Mouse (Mus musculus) spleen, postnatal 14 days (tissue): ENCODE results near the gene Smad6.
A peak's percentile ranks its signal among the peaks of the same experiment; 100 is the strongest.

Source experiments
- DNase-seq, 2 experiments: peaks; one replicate each; pipeline ENCODE4 v3.0.0; 2021 to 2022; ENCODE audit warnings: low spot score in 2 of 2

Smad6 gene

DNA sequence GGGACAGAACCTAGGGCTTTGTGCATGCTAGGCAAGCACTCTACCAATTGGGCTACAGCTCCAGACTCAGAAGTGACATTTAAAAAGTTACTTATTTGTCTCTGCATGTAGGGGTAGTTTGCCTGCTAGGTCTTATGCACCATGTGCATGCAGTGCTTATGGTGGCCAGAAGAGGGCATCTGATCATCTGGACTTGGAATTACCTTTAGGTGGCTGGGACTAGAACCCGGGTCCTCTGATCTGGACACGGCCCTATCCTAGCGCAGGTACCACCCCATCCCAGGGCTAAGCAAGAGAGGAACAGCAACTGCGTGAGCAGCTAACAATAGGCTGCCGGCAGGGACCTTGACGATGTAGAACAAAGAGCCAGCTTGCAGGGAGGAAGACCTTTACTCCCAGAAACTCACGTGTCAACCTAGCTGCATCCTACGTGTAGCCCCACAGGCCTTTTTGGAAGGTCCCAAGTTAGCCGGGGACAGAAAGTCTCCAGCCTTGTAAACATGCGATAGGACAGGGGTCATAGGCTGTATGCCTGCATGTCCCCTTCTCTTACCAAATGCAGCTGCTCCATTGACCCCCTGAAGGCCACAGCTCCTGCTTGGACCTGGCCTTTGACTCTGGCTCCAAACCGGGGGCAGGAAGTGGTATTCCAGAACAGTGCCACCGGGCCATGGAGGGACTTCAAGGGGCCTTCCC is 38.8 kb downstream of the Smad6 start:
- DNase-seq, result peak in 1 of 2 experiments; percentile 16

DNA sequence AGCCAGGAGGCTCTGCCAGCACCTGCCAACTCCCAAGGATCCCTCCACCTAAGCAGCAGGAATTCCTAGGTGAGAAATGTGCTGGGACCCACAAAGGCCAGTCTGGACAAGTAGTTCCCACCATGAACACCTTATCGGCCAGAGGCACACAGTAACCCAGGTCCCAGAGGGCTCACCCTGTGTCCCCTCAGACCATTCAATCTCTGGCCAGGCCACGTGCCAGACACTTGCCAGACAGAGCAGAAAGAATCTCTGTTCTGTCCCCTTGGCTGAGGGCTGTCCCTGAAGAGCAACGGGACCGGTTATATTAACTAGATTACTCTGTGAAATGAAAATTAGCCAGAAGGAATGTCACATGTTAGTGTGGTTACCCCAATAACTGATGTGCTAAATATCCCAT is 39.9 kb downstream of the Smad6 start:
- no peak for DNase-seq

DNA sequence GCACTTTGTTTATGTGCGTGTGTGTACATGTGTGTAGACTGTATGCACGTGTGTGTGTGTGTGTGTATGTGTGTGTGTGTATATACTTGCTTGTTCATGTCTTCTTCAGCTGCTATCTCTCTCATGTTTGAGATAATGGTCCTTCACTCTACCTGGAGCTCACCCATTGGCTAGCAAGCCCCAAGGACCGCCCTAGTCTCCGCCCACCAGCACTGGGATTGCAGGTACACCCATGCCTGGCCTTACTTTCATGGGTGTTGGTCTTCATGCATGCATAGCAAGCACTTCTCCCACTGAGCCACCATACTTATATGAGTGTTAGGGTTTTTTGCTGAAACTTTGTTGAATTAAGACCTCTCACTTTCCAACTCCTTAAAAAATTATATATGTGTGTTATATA is 40.5 kb downstream of the Smad6 start:
- DNase-seq, result no peak

DNA sequence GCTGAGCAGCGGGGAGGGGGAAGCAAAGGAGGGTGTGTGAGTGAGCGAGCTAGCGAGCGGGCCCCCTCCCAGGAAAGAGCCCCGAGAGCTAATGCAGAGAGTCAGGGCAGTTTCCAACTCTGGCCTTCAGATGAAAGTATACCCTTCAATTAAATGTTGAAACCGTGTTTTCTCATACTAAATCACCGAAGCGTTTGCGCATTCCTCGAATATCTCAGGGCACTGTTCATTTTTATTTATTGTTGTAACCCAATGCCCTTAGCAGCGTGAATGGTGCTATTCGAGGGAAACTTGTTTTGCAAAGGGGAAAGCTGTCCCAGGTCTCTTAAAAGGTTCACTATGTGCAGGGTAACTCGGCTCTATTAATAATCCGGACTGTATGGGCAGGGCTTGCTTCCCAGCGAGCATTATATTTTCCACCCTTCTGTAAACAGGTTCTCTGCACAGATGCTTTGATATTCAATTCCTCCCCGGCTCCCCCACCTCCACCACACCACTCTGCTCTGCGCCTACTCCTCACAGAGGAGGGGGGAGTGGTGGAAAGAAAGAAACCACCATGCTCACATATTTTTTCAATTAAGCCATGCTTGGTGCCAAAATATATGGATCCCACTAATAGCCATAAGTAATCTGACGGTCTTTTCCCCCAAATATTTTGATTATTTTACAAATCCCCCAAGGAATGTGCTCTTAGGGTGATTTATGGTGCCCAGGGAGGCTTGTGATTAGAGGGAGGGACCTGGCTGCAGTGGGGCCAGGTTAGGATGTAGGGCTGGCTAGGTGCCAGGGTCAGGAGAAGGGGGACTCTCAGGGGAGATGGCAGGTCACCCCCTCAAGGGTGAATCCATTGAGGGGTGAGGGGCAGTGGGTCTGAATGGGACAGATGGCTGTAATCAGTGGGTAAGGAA is 41.4 kb downstream of the Smad6 start:
- no peak for DNase-seq

DNA sequence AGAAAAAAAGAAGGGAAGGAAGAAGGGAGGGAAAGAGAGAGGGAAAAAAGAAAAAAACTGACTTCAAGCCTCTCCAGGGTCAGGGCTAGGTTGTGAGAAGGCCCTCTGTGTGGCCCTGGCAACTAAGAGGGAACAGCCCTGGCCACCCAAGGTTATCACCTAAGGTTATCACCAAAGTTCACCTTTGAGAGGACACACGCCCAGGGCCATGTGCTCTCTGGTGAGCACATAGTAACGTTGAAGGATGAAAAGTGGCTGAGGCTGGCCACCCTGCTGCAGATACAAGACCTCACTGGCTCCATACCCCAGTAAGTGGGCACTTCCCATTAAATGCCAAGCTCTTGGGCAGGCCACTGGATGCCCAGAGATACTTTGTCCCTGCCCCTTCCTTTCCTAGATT is 42.6 kb downstream of the Smad6 start:
- DNase-seq, result no peak

DNA sequence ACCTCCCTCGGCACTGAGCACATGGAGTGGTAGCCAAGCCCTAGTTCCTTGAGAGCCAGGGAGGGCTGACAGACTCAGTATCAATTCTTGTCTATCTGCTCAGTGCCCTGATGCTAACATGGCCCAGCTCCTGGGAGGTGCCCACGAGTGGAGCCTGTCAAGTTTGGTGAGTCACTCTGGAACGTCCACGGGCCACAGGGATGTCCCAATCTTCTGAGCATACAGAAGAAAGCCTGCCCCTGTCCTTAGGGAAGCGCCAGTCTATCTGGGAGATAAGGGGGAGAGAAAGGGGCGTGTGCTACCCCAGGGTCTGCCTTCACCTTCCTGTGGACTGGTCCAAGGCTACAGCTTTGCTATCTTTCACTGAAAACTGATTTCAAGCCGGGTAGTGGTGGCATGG is 43.2 kb downstream of the Smad6 start:
- no peak for DNase-seq

DNA sequence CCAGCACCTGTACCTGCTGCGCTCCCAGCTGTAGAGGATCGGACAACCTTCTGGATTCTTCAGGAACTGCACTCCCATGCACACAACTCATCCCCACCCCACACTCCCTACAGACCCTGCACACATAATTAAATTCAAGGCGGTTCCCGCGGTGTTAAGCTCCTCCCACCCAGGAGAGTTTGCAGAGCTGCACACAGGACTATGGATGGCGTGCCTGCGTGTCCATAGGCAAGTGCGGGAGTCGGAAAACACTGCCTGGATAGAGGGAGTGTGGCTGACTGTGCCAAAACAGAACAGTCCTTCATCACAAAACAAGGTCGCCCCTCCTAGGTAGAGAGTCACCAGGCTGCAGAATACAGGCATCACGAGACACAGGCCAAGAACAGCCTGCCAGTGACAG is 45.9 kb downstream of the Smad6 start:
- no peak for DNase-seq

DNA sequence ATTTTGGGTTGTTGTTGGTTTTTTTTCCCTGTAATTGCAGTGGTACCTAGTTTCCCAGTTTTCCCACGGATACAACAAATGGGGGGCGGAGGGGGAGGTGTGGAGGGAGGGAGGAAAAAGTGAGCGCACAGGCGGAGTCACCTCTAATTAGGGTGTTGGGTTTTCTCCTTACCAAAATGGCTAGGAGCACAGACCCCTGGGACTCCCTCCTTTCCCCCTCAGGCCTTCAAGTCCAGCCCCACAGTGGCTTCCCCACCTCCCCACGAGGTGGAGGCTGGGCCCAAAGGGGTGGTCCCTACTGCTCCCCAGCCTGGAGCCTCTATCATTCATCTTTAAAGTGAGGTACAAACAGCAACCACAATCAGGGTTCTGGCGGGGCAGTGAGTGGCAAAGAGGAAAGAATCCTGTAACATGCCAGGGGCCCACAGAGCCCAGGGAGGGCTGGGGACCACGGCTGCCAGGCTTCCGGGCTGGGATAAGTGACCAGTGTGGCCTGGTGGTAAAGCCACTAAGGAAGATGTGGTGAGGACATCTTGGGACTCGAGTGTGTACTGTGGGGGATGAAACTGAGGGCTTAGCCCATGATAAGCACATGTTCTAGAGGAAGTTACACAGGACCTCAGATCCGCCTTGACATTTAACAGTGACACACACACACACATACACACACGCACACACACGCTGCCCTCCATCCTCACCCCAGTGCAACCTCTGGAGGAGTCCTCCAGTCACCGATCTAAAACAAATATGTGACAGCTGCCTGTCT is 47.4 kb downstream of the Smad6 start:
- no peak for DNase-seq

DNA sequence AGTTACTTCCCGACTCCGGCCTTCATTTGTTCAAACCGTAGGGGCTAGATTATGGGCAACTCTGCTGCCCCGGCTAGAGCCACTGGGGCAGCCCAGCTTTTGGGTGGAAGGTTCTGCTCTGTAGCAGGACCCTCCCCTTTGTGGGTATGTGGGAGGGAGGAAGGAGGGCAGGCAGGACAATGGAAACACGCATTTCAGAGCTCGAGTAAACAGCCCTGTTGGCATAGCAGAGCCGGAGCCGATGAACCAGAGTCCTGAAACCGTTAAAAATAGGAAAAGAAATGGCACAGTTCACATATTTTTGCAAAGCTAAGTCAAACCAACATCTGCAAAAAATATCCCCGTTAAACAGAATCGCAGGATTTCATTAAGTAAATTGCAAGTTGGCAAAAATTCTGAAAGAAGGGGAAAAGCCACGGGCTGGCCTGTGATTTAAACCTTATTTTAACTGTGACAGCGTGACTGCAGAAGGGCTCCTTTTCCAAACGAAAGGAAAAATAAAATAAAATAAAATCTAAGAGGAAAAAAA is 48.1 kb downstream of the Smad6 start:
- no peak for DNase-seq

DNA sequence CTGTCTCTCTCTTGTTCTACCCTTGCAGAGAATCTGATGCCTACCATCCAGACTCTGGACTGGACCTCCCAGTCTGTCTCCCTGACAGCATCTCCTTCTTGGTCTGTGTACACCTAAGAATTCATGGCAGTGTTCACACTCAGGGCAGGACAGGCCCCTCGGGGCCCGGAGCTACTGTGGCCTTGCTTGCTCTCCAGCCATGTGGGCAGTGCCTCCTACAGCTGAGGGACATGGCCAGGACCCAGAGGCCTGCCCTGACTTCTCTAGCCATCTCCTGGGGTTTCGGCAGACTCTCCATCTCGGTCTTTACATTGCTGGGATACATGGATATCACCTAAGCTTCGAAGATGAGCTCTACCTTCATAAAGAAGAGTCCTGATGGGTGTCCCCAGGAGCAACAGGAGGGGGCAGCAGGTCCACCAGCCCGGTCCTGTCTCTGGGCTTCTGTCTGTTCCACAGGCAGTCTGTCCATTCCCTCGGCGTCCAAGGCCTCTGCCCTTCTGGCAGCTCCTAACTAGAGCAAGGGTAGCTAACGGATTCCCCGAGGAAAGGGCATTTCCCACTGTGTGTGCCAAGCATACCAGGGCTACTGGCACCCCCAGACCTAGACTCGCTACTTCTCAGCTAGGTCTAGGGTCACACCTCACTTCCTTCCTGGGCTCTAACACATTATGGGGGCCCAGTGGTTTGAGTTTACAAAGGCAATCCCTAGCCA is 49.1 kb downstream of the Smad6 start:
- no peak for DNase-seq

DNA sequence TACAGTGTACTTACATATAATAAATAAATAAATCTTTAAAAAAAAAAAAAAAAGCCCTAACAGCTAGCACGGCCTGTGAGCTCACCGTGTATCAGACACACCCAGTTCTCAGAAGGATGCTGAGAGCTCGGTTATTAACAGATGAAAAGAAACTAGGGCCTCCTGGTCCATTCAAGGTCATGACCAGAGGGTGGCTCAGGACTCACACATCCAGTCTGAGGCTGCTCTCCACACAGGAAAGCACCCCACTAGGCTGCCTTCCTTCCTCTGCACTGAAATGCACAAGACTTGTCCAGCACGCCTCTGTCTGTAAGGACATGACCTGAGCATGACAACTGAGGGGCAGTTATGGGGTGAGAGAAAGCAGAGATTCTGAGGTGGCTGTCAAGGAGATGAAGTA is 50.3 kb downstream of the Smad6 start:
- DNase-seq, result no peak

DNA sequence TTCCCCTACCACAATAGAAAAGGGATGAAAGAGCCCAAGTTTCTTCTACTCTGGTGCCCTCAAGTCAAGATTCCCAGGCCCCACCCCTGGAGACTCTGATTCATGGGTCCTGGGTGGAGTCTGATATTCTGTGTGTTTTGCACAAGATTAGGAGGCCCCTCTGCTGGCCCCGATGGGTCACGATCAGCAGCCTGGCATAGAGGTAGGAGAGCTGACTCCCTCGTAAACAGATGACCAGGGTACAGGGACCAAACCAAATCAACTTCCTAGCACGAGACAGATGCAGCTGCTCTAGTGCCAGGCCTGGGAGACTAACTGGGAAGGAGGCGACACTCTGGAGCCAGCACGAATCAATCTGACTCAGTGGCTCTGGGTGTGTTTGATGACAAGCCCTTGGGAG is 51.0 kb downstream of the Smad6 start:
- no peak for DNase-seq

DNA sequence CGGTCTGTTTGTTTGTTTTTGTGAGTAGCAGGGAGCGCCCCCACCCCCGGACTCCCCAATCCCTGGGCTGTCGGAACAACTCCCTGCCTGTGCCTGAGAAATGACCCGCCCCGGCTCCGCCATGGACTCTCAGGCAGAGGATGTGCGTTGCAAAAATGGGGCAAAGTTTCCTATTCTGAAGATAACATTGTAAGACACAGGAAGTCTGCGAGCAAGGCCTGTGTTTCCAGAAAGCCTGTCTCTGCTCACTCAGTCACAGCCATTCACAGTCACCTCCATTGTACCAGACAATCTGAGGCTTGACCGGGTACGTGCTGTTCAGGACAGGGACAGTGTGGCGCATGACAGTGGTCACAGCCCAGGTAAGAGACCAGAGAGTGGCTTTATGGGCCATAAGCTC is 51.5 kb downstream of the Smad6 start:
- no peak for DNase-seq

DNA sequence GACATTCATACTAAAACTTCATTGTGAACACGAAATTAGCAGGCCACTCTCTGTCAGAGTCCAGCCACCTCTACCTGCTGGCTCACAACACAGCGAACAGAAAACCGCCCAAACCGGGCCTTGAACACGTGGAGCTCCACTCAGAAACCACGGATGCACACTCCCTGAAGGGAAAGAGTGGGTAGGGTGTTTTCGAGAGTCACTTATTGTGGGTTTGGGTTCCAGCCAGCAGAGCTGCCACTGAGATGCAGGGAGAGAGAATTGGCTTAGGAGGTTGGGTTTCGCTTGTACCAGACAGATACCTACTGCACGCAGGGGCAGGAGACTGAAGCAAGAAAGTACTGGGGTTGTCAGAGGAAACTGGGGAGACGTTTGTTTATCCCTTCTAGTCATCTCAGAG is 52.4 kb downstream of the Smad6 start:
- no peak for DNase-seq

DNA sequence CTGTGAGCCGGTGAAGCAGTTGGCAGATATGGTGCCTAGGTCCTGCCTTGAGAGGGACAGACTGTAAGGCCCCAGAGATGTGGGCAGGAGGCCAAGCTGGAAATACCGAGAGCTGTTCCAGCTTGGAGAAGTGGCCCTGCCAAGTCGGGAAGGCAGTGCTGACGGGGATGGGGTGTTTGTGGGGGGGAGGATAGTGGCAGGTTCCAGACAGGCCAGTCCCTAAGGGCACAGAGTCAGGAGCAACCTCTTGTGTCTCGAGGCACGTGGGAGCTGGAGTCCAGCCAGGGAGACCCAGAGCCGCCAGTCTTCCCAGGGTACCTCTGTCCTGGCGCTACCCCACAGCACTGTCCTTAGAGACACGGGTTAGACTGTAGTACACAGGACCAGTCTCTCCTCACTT is 53.3 kb downstream of the Smad6 start:
- no peak for DNase-seq

DNA sequence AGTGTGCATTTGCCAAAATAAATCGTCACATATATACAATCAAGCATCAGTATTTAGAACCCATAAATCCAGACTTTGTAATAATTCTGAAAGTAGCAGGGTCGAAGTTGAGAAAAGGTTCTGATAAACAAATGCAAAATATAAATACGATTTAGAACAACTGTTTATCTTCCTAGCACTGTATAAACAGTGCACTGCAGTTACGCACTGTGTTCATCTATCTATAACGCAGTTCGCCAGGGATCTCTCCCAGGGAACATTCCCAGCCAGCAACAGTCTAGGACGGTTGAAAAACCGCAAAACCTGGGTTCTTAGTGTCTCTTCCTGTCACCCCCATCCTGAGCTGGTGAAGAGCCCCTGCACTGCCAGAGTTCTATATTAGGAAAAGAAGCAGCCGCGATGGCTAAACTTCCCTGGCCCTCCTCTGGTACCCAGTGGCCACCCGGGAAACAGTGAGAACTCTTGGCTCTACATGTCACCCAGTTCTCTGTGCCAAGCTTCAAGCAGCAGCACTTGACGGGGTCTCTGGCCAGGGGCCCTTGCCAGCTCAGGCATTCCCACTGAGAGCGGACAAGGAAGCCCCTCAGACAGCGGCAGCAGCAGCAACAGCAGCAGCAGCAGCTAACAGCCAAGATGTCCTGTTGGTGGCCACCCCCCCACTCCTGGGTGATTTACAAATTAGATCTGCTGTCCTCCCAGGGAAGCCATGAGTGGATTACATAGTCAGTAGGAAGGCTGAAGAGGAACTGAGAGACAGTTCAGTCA is 54.3 kb downstream of the Smad6 start:
- DNase-seq, result no peak

DNA sequence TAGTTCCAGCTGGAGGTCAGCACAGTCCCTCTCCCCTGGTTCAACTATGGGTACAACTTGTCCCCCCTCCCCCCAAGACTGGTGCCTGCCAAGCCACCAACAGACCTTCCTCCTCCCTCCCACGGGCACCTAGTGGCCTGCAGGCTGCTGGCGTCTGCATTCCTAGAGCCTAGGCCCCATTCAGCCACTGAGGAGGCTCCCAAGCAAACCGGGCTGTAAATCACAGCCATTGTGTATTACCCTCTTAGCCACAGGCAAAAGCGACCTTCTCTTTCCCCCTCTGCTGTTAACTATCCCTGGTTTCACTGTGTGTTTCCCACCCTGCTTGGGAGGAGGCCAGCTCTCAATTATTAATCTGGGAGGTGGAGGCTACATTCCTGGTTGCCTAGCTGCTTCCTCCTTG is 56.3 kb downstream of the Smad6 start:
- no peak for DNase-seq

DNA sequence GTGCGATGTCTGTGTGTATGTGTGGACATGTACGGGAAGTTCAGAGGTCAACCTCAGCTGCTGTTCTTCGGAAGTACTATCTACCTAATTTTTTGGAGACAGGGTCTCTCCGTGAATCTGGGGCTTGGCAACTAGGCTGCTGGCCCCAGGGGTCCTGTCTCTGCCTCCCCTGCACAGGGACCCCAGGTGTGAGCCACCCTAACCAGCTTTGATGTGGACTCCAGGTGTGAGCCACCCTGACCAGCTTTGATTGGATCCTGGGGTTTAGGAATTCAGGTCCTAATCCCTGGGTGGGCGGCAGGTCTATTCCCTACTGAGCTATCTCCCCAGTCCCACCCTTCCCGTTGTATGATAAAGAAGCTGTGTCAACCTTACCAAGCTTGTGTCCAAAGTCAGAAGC is 60.0 kb downstream of the Smad6 start:
- no peak for DNase-seq

DNA sequence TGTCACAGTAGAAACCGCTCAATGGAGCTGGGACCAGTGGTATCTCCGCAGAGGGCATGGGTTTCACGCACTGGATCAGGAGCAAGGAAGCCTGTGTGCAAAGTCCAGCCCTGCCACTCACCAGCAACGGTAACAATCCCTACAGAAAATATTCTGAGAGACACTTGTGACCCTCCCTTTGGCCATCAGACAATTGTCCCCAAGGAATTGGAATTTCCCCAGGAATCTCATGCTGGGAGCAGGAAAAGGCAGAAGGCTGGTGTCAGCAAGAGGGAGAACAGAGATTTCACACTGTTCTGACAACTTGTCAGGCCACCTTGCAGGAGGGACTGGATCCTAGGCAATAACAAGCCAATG is 61.1 kb downstream of the Smad6 start:
- DNase-seq, result no peak

DNA sequence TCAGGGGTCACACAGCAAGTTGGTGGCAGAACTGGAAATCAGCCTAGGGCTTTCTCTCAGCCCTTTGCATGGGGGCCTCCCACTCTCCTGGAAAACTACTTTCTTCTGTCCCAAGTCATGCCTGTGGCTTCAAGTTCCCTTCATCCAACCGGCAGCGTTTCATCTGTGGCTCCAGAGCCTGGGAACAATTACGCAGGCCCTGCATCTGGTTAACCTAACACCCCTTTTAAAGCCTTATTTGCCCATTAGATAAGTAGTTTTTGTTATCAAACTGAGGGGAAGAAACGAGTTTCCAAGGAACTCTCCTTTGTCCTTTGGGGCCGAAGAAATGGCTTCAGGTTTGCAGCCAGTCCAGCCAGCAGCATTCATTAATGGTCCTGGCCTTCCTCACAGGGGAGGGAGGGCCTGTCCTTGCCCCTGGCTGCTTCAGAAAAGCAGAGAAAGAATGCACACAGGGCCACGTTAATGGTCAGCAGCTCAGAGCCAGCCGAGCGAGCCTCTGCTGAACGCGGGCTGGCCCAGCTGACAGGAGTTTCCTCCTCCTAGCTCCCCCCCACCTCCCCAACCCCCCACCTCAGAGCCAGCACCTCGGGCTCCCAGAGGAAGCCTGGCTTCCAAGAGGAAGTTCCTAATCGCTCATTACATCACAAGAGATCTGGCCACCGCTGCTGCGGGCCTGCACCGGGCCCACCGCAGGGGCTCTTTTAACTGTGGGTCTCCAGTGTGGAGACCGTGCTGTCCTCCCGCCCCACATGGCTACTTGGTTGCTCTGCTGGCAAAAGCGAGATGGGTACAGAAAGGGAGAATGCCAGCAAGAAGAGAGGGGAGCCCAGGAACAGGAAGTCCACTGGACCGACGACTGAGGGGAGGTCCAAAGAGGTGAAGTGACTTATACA is 61.7 kb downstream of the Smad6 start:
- DNase-seq, result no peak
